Comparison of ENCODE assay signal across 17 mouse cellular contexts in the genomic region with DNA sequence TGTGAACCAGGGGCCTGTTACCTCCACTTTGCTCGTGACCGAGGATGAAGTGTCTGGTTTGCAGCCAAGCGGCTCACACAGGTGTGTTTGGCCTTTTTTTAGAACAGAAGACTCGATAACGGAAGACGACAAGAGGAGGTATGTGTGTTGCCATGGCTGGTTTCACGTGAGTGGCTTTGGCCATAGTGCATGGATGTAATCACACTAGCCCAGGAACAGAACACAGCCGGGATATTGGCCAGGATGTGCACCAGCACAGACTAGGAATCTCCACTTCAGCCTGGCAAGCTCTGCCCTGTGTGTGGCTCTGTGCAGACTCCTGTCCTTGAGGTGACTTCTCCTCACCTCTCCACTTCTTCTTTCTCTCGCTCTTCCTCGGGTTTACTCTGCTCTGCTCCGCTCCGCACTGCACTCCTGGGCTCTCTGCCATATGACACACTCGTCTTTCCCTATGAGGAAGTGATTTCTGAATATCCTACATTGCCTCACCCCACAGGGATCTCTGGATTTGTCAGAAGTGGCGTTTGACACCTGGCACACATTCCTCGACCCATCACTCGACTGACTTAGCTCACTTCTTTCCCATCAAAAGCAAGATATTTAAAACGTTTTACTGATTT. TPM values are rescaled to one million over a fixed set of nuclear protein-coding genes. Genes with fewer than 3 reads are reported as not detected.
A peak's percentile ranks its signal among the peaks of the same experiment; 100 is the strongest.
DNase-seq lines count a peak whose midpoint lies in the region; ATAC-seq and TF ChIP-seq lines count a peak whose summit lies in the region.
"Had no signal": no experiment of that assay in that cellular context is flagged by ENCODE, and none has a peak within 500 bp of the region (broad histone marks: within the 10 kb centered on the region; RNA-seq: fewer than 3 reads in every experiment).

No protein-coding gene starts in this region.

- no peak overlapping the region for H3K4me3 ChIP-seq in kidney, embryonic 16.5 days (ENCODE audit: low read length)
- H3K4me3 ChIP-seq in hindbrain, postnatal 0 days (ENCODE audit: low read length): no peak overlapping the region
- H3K4me3 ChIP-seq: intestine, embryonic 15.5 days; neural tube, embryonic 12.5 days; stomach, embryonic 15.5 days had no signal

- no peaks in the 10 kb centered on the region for H3K9me3 ChIP-seq in kidney, embryonic 16.5 days (ENCODE audit: low read length)
- H3K9me3 ChIP-seq in hindbrain, postnatal 0 days (ENCODE audit: low read length): no peaks in the 10 kb centered on the region
- H3K9me3 ChIP-seq: intestine, embryonic 15.5 days; neural tube, embryonic 12.5 days; stomach, embryonic 15.5 days had no signal

- intact Hi-C loops in heart, postnatal 14 days (cut with DNase I): no loop called here

- no peak overlapping the region for H3K9ac ChIP-seq in kidney, embryonic 16.5 days (replicated peaks; ENCODE audit: low read length)
- H3K9ac ChIP-seq in hindbrain, postnatal 0 days (replicated peaks; ENCODE audit: low read length): no peak overlapping the region
- H3K9ac ChIP-seq: intestine, embryonic 15.5 days; neural tube, embryonic 12.5 days; stomach, embryonic 15.5 days had no signal

- no peak overlapping the region for H3K4me2 ChIP-seq in kidney, embryonic 16.5 days (replicated peaks; ENCODE audit: low read depth, low read length)
- H3K4me2 ChIP-seq in hindbrain, postnatal 0 days (ENCODE audit: low read depth, low read length): no peak overlapping the region
- H3K4me2 ChIP-seq: intestine, embryonic 15.5 days; neural tube, embryonic 12.5 days; stomach, embryonic 15.5 days had no signal

- peak; percentile 24 to 51 for DNase-seq in cerebellum, postnatal 25 days
- DNase-seq in cerebellum, adult 9-10 months: no peak
- DNase-seq in kidney, postnatal 36 days: no peak
- peak; percentile 56 for DNase-seq in A20 (ENCODE audit: low read depth, low spot score)
- peak; percentile 14 to 32 for DNase-seq in heart, postnatal 14 days
- DNase-seq in layer of hippocampus, adult 9-11 months: no peak
- DNase-seq in hindbrain, postnatal 0 days (ENCODE audit: low spot score): no peak
- DNase-seq: cerebellum, adult 11 months; gastrocnemius, postnatal 25 days; liver; thymus, postnatal 14 days had no signal

- TF ChIP-seq CTCF in hindbrain, postnatal 0 days (IDR thresholded peaks at IDR 0.05; ENCODE audit: low read depth): no peak

- no peaks in the 10 kb centered on the region for H3K27me3 ChIP-seq in kidney, embryonic 16.5 days (ENCODE audit: insufficient read depth, low read length)
- no peaks in the 10 kb centered on the region for H3K27me3 ChIP-seq in hindbrain, postnatal 0 days (ENCODE audit: insufficient read depth, low read length)
- H3K27me3 ChIP-seq: intestine, embryonic 15.5 days; neural tube, embryonic 12.5 days; stomach, embryonic 15.5 days had no signal

- H3K27ac ChIP-seq in kidney, embryonic 16.5 days (ENCODE audit: low read length): no peak overlapping the region
- H3K27ac ChIP-seq in hindbrain, postnatal 0 days: no peak overlapping the region
- H3K27ac ChIP-seq: intestine, embryonic 15.5 days; neural tube, embryonic 12.5 days; stomach, embryonic 15.5 days had no signal

- H3K36me3 ChIP-seq in kidney, embryonic 16.5 days (ENCODE audit: insufficient read depth, low read length): no peaks in the 10 kb centered on the region
- H3K36me3 ChIP-seq in hindbrain, postnatal 0 days (ENCODE audit: insufficient read depth, low read length): no peaks in the 10 kb centered on the region
- H3K36me3 ChIP-seq: G1E; intestine, embryonic 15.5 days; neural tube, embryonic 12.5 days; stomach, embryonic 15.5 days had no signal

- WGBS in kidney, embryonic 16.5 days: 64% methylated on average over 17 of the region's 17 CpGs
- 74% methylated on average over 17 of the region's 17 CpGs for WGBS in hindbrain, postnatal 0 days

- 0 out of 2 replicates have a peak, but pooled peaks have one; percentile 35 for ATAC-seq in kidney, embryonic 16.5 days (ENCODE audit: low FRiP score, low TSS enrichment)
- no peak for ATAC-seq in hindbrain, postnatal 0 days
- ATAC-seq: intestine, embryonic 15.5 days; midbrain, embryonic 16.5 days had no signal

- H3K4me1 ChIP-seq in kidney, embryonic 16.5 days (ENCODE audit: insufficient read depth, low read length): peaks cover 15% of the 10 kb centered on the region; the same call in 1 of the 2 replicates
- no peaks in the 10 kb centered on the region for H3K4me1 ChIP-seq in hindbrain, postnatal 0 days (ENCODE audit: insufficient read depth, low read length)
- H3K4me1 ChIP-seq: intestine, embryonic 15.5 days; neural tube, embryonic 12.5 days; stomach, embryonic 15.5 days had no signal

RNA-seq across cellular contexts. Expression of gene 1500009L16Rik, which starts 34.8 kb away (rescaled TPM):
- polyA plus RNA-seq in kidney, embryonic 16.5 days (2015; fragmentation: Nextera tagmentation; extraction: Ambion mirVana): 39.8 and 43.5 TPM in 2 replicates
- total RNA-seq in heart, postnatal 14 days (2021): 1 to 10 TPM; 4.5 to 6.9 TPM
- 31.7 and 37.6 TPM in 2 replicates for total RNA-seq in hindbrain, postnatal 0 days (2014; rRNA removed)
- 98.9 and 108 TPM in 2 replicates for polyA plus RNA-seq in hindbrain, postnatal 0 days (2015; fragmentation: Nextera tagmentation; extraction: Ambion mirVana)
- polyA plus RNA-seq: G1E had no signal

Comparison
In these comparisons a context has a peak if more than half of its experiments do, and no peak if none do; other contexts are left out.
1. DNase-seq: peak in cerebellum, postnatal 25 days (2 of 2), A20 (single experiment) and heart, postnatal 14 days (2 of 2); none in cerebellum, adult 9-10 months (single experiment), kidney, postnatal 36 days (0 of 2), layer of hippocampus, adult 9-11 months (single experiment) and hindbrain, postnatal 0 days (single experiment).